Mouse (Mus musculus) ovary, postnatal 36 days (tissue): Measurements from ENCODE around the gene Vtn.
A peak's percentile ranks its signal among the peaks of the same experiment; 100 is the strongest.
"Not testable (repeated sequence)": the region's sequence is repeated elsewhere in the genome, so short reads cannot be mapped to it uniquely, and the experiment has no call there.

Source experiments
- DNase-seq: peaks from one replicate; pipeline ENCODE4 v3.0.0; 2022; ENCODE audit warnings: low spot score, mixed read lengths

Vtn gene

GRCm38 (mm10) chr11:78497544-78498522 is 1.1 kb upstream of the Vtn start, which contains the start of gene Sarm1:
Sarm1 (minus strand) TSS chr11:78497754.
- DNase-seq: peak; percentile 90

- no peak for DNase-seq
These were observed 652 bp downstream of the Vtn start for GRCm38 (mm10) chr11:78499543-78499942.

- no peak for DNase-seq
These were observed 1.8 kb downstream of the Vtn start for GRCm38 (mm10) chr11:78500623-78501202.

- DNase-seq: no peak
These were observed 2.6 kb downstream of the Vtn start for GRCm38 (mm10) chr11:78501529-78501928.

GRCm38 (mm10) chr11:78502909-78503650 is 4.2 kb downstream of the Vtn start, which contains the start of gene Sebox:
Sebox (plus strand) TSS chr11:78503447.
- DNase-seq: no peak

- DNase-seq: no peak
These were observed 6.5 kb downstream of the Vtn start for GRCm38 (mm10) chr11:78505430-78505829.

- no peak for DNase-seq
These were observed 10.3 kb downstream of the Vtn start for GRCm38 (mm10) chr11:78509148-78509547.

- peak; percentile 90 for DNase-seq
These were observed 13.4 kb downstream of the Vtn start, which contains the start of the genes Tmem199 and Poldip2 for GRCm38 (mm10) chr11:78512025-78512957. Tmem199 (minus strand) TSS chr11:78512172. Poldip2 (plus strand) TSS chr11:78512193.

GRCm38 (mm10) chr11:78513106-78513790 is 14.4 kb downstream of the Vtn start:
- no peak for DNase-seq

- no peak for DNase-seq
These were observed 16.8 kb downstream of the Vtn start for GRCm38 (mm10) chr11:78515549-78516325.

GRCm38 (mm10) chr11:78518931-78519330 is 20.0 kb downstream of the Vtn start:
- DNase-seq: no peak

GRCm38 (mm10) chr11:78521880-78522279 is 23.0 kb downstream of the Vtn start:
- DNase-seq: no peak

- no peak for DNase-seq
These were observed 23.6 kb downstream of the Vtn start for GRCm38 (mm10) chr11:78522481-78522997.

GRCm38 (mm10) chr11:78523241-78523955 is 24.5 kb downstream of the Vtn start:
- no peak for DNase-seq

- no peak for DNase-seq
These were observed 25.9 kb downstream of the Vtn start for GRCm38 (mm10) chr11:78524838-78525237.

GRCm38 (mm10) chr11:78528714-78529113 is 29.8 kb downstream of the Vtn start:
- no peak for DNase-seq

GRCm38 (mm10) chr11:78530001-78530400 is 31.1 kb downstream of the Vtn start:
- no peak for DNase-seq

GRCm38 (mm10) chr11:78531046-78531445 is 32.2 kb downstream of the Vtn start:
- no peak for DNase-seq

GRCm38 (mm10) chr11:78531515-78531914 is 32.6 kb downstream of the Vtn start:
- not testable (repeated sequence) for DNase-seq
